Mouse (Mus musculus): ENCODE results near the gene Sparc.
"Not testable (repeated sequence)": the region's sequence is repeated elsewhere in the genome, so short reads cannot be mapped to it uniquely, and the experiment has no call there.

DNA sequence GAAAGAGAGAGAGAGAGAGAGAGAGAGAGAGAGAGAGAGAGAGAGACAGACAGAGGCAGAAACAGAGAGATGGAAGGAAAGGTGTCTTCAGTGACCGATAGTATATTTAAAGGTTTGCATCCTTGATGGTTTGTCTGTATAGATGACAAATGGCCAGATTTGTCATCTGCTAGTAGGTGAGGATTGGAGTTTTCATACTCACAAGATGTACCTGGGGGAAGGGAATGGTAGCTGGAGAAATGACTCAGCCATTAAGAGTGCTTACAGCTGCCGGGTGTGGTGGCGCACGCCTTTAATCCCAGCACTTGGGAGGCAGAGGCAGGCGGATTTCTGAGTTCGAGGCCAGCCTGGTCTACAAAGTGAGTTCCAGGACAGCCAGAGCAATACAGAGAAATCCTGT is 7.3 kb downstream of the Sparc start:
- not testable (repeated sequence) for TF ChIP-seq CTCF, EP300 (IDR thresholded peaks at IDR 0.05; ENCODE audit: low read depth)

Measured in liver, postnatal 0 days (tissue).